Mouse (Mus musculus) gastrocnemius, postnatal 14 days (tissue): ENCODE results near the gene H2-M10.6. TPM values are rescaled to one million over a fixed set of nuclear protein-coding genes. Genes with fewer than 3 reads are reported as not detected.

Experiments used
- DNase-seq: peaks from one replicate; pipeline ENCODE4 v3.0.0; 2021; ENCODE audit warnings: mixed read lengths
- intact Hi-C: fragments of 180-260 bp; cut with DNase I; formaldehyde crosslinking; loops from one replicate; pipeline ENCODE4 v1.15.1; 2025; ENCODE audit warnings: low total_unique reads
- total RNA-seq, 2 experiments: library from RNA; stranded (reverse); gene quantifications; 2 replicates each; pipeline ENCODE4 v1.2.3; 2021

The H2-M10.6 gene
- total RNA-seq, 2 experiments from 2014 or later = not detected

DNA sequence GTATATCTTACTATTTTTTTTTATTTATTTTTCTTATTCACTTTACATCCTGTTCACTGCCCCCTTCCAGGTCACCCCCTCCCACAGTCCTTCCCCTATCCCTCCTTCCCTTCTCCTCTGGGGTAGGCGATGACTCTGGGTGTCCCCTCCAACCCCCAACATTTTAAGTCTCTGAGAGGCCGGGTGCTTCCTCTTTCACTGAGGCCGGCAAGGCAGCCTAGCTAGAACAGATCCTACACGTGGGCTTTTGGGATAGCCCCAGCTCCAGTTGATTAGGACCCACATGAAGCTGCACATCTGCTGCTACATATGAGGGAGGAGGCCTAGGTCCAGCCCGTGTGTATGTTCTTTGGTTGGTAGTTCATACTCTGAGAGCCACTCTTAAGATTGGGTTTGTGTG is 27.0 kb downstream of the H2-M10.6 start:
- intact Hi-C loops = no loop called here
- DNase-seq = no peak

DNA sequence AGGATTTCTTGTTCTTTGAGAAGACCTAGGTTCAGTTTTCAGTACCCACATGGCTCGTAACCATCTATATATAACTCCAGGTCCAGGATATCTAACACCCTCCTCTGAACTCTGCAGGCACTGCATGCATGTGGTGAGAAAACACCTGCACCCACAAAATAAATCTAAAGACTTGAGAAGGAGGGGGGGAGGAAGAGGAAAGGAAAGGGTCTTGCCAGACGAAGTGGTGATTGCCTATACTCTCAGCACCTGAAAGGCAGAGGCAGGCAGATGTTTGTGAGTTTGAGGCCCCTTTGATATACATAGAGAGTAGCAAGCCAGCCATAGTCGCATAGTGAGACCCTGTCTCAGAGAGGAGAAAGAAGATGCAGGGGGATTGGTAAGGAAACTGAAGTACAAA is 28.0 kb downstream of the H2-M10.6 start:
- intact Hi-C loops = no loop called here
- DNase-seq = no peak

DNA sequence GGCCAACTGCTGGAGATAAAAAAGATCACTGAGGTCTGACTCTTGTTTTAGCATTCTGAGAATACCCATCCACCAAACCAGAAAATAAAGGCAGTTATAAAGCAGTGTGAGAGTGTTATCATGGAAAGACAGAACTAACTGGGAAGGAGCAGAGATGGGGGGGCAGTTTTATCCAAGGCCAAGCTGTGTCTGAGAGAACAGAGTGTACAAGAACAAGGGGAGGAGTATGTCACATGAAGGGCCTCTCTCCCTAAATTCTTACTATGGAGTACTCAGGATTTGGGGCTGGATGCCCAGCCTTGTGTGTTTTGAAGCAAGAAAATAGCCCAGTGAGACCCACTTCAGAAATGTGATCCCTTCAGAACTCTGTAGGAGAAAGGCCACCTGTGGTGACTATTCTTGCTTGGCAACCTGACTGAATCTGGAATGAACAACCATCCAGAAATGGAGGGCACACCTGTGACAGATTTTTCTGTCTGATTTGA is 29.0 kb downstream of the H2-M10.6 start:
- intact Hi-C loops = no loop called here
- no peak for DNase-seq

DNA sequence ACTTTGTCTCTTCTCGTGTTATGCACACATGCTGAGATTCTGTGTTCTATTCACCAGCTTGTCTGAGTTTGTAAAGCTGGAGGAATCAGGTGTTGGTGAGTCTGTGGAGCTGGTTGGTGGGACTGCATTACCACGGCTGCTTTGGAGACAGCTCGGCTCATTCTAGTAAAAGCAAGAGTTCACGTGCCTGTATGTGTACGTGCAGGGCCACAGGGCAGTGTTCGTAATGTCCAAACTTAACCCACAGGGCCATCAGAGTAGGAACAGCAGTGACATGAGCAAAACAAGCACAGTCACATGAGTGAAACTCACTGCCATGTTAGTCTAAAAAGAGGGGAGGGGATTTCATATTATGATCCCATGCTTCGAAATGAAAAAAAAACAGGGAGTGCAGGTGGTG is 31.7 kb downstream of the H2-M10.6 start:
- intact Hi-C loops = no loop called here
- DNase-seq = no peak

DNA sequence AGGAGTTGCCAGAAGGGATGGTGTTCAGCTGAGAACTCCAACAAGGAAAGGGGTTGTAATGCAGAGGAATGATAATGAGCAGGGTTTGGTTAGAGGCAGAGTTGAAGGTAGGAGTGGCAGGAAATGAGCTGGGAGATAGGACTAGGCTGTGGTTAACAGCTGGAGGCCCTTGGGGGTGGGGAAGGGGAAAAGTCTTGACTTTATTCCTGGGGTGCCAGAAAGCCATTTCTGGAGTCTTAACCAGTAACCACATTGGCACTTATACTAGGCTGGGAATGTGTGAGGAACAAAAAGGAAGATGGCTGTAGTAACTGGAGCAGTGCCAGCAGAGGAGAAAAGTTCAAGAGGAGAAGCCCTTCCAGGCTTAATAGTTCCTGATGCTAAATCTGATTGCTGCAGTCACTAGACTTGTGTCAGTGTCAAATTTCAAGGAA is 32.3 kb downstream of the H2-M10.6 start:
- intact Hi-C loops = no loop called here
- DNase-seq = no peak

DNA sequence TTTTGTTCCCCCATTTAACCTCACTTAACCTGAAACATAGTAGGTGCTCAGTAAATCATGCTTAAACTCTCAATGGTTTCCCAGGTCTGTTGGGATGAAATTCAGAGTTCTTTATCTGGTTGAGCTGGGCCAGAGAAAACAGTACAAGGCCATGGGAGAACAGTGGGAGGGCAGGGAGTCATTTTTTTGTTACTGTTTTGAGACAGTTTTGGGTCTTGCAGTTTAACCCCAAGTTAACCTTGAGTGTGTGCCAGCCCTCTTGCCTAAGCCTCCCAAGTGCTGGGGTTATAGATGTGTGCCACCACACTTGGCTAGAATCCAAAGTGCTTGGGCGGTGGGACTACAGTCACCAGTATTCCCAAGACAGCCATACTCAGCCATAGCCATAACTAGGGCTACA is 32.8 kb downstream of the H2-M10.6 start:
- no peak for DNase-seq
- intact Hi-C loops = no loop called here

DNA sequence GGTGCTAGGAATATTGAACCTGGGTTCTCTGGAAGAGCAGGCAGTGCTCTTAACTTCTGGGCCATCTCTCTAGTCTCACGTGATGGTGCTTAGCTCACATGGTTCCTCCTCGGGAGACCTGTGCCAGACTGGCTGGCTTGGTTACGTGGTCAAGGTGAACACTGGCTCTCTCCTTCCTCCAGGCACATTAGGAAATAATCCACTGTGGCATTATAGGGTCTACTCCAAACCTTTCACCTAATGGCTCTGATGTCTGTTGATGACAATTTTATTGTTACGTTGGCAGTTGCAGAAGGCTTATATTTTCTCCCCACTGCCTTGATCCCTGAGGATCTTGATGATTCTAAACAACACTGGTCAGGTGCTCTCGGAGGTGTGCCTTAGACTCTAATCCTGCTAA is 36.9 kb downstream of the H2-M10.6 start:
- intact Hi-C loops = no loop called here
- DNase-seq = no peak

DNA sequence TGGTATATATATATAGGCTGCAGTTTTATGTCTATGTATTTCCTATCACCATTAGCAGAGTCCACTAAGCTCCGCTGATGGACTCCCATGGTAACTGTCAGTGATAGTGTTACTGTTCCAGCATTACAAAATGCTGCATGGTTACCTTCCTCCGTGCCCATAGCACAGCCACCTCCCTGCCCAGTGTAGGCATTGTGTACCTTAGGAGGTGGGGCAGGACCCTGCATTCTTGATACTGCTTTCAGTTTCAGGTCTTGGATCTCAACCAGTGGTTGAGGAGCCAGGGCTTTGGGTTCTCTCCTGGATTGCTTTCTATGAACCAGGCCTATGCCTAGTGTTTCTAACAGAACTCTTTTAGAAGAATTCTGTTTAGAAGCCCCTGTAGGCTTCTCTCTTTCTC is 38.0 kb downstream of the H2-M10.6 start:
- DNase-seq = no peak

DNA sequence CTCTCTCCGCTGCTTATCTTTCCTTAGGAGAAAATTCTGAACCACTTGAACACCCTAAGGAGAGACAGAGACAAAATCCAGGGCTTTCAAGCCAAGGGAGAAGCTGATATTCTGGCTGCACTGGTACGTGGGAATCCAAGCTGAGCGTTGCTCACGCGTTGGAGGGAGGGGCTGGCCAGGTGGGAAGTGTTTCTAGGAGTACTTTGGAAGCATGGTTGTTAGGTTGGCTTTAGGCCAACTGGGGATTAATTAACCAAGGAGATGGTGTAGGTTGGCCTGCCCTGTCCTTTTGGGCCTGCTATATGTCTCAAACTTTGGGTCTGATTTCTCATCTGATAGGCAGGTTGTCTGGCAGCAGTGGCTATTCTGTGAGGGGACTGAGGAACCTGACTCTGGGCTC is 39.2 kb downstream of the H2-M10.6 start:
- DNase-seq = no peak
- intact Hi-C loops = no loop called here

More for the DNA sequence above, 38.0 kb downstream of the H2-M10.6 start:
- intact Hi-C loops = no loop called here

DNA sequence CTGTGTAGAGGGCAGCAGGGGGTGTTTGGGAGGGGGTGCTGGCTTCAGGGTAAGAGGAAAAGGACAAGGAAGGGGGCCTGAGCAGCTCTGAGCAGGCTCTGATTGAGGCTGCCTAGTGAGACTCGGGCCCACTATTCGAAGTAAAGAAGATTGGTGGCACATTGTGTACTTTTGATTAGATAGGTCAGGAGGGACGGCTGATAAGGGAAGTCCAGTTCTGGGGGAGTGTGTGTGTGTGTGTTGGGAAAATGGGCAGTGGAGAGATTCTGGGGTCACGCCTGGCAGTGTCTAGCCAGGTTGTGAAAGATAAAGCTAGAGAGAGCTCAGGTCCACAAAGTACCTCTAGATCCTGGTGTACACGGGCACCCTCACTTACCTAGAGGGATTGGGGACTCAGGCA is 39.7 kb downstream of the H2-M10.6 start:
- intact Hi-C loops = no loop called here
- DNase-seq = no peak

DNA sequence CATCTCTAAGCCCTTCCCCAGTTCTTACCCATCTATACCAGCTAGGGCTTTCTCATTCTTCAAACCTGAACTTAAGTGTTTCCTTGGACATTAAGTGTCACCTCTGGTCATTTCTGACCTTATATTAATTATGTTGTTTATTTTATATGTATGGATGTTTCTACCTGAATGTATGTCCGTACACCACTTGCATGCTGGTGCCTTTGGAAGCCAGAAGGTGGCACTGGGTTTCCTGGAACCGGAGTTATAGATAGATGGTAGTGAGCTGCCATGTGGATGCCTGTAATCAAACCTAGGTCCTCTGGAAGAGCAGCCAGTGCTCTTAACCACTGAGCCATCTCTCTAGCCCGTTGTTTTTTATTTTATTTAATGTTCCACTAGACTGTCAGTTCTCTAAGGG is 43.5 kb downstream of the H2-M10.6 start:
- intact Hi-C loops = no loop called here
- DNase-seq = no peak

DNA sequence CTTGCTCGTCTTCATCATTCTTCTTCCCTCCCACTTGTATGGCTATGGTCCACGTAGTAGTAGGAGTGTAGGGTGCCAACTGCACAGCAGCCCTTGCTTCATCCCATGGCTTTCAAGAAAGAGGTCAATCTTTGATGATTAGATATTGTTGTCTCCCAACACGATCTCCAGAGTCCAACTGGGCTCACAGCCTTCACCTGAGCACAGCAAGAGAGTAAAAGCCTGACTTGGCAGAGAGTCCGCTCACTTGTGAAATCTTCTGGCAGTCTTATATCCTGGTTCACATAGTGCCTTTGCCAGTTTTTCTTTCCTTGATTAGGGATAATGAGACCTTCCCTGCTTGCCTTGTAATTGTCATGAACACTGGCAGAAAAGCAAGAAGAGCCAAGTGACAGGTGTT is 44.3 kb downstream of the H2-M10.6 start:
- DNase-seq = no peak
- intact Hi-C loops = no loop called here

DNA sequence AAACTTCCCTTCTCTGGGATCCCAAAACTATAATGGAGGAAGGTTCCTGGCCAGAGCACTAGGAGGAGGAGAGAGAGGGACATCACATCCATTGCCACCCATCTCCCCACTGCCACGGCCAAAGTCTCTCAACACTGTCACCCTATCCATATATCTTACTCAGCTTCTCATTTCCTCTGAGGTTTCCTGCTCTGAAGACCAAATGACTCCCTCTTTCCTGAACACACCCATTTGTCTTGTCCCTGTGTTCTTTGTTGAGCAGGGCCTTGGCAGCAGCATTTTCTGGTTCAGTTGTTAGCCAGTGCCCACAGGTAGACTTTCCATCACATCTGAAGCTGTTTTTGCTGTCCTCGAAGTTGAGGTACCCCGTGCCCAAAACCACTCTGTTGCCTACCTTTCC is 46.2 kb downstream of the H2-M10.6 start:
- no peak for DNase-seq
- intact Hi-C loops = no loop called here

DNA sequence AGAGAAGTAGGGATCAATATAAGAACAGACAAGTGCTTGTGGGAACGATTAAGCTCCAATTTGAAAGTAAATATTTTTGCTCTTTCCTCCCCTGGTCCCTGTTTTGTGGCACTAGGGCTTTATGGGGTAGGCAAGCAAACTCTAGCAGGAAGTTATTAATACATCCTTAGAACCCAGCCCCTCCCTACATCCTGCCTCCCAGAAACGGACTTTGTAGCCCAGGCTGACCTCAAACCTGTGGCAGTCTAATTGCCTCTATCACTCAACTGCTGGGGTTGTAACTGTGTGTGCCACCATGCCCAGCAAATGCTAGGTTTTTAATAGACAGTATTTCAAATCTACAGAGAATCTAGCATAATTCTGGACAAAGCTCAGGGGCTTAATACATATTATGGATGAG is 49.7 kb downstream of the H2-M10.6 start:
- intact Hi-C loops = no loop called here
- no peak for DNase-seq

Other genes with a start within 250 kb of the H2-M10.6 start
- not detected for gene H2-M9, start 169.5 kb upstream of the H2-M10.6 start, total RNA-seq
- not detected for gene H2-M1, start 140.0 kb upstream of the H2-M10.6 start, total RNA-seq
- not detected for gene H2-M10.5, start 39.3 kb upstream of the H2-M10.6 start, total RNA-seq
- gene Trim26, start 25.0 kb downstream of the H2-M10.6 start, total RNA-seq = 10 to 100 TPM; 14.7 to 15.7 TPM
- gene Trim15, start 55.0 kb downstream of the H2-M10.6 start, total RNA-seq = not detected
- gene Trim10, start 57.4 kb downstream of the H2-M10.6 start, total RNA-seq = not detected
- not detected for gene Trim40, start 78.0 kb downstream of the H2-M10.6 start, total RNA-seq
- not detected for gene Trim31, start 85.9 kb downstream of the H2-M10.6 start, total RNA-seq
- not detected for gene Rnf39, start 130.7 kb downstream of the H2-M10.6 start, total RNA-seq
- gene Ppp1r11, start 139.6 kb downstream of the H2-M10.6 start, total RNA-seq = 10 to 100 TPM; 63.5 to 67.7 TPM
- 10 to 100 TPM; 15.6 to 17.3 TPM for gene Znrd1, start 146.4 kb downstream of the H2-M10.6 start, total RNA-seq
- gene Znrd1as, start 146.4 kb downstream of the H2-M10.6 start, total RNA-seq = 10 to 100 TPM in 1 of 2 experiments, 1 to 10 TPM in 1; 9.3 to 11.4 TPM
- under 1 TPM in 1 of 2 experiments, not detected in 1; 0.25 TPM for gene 2410137M14Rik, start 169.1 kb downstream of the H2-M10.6 start, total RNA-seq
- gene H2-M5, start 177.4 kb downstream of the H2-M10.6 start, total RNA-seq = not detected
- gene Zfp57, start 189.0 kb downstream of the H2-M10.6 start, total RNA-seq = 1 to 10 TPM in 1 of 2 experiments, under 1 TPM in 1; 0.74 to 1.5 TPM
- not detected for gene Mog, start 211.2 kb downstream of the H2-M10.6 start, total RNA-seq
- gene Gabbr1, start 233.8 kb downstream of the H2-M10.6 start, total RNA-seq = 10 to 100 TPM in 1 of 2 experiments, 1 to 10 TPM in 1; 9.8 to 10.3 TPM